ENCODE assay signal across 8 mouse cellular contexts in the genomic region with DNA sequence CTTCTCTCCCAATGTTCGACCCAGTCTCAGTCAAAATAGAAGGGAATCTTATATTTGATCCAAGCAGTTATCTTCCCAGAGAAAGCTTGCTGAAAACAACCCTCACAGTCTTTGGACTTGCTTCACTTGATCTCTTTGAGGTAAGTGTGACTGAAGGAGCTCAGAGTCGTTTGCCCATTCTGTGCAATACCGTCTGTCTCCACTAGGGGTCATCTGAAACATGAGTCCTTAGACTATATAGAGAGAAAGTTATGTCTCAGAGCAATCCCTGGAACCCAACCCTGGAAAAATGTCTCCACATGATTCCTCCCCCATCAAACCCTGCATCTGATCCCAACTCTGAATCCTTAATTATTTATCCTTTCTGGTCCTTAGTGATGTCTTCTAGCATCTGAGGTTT. TPM values are rescaled to one million over a fixed set of nuclear protein-coding genes. Genes with fewer than 3 reads are reported as not detected.
A peak's percentile ranks its signal among the peaks of the same experiment; 100 is the strongest.
DNase-seq lines count a peak whose midpoint lies in the region; ATAC-seq and TF ChIP-seq lines count a peak whose summit lies in the region.

No protein-coding gene starts in this region.

- no peak for ATAC-seq in liver, embryonic 14.5 days (ENCODE audit: insufficient read depth)

- H3K27ac ChIP-seq in thymus, adult 2 months (ENCODE audit: control insufficient read depth, insufficient read depth, low read length): no peak overlapping the region
- no peak overlapping the region for H3K27ac ChIP-seq in liver, embryonic 14.5 days

- peak; percentile 32 for DNase-seq in gastrocnemius, adult 18-20 months (ENCODE audit: low spot score)
- DNase-seq in gastrocnemius, adult 8-10 months (ENCODE audit: low spot score in 2 of 2): no peak
- peak; percentile 37 for DNase-seq in thymus, adult 2 months
- no peak for DNase-seq in thymus, adult 18-20 months
- DNase-seq in cerebellum, adult 9-10 months: peak; percentile 22
- peak; percentile 19 to 43 for DNase-seq in heart, postnatal 36 days
- DNase-seq in liver, embryonic 14.5 days (ENCODE audit: low read depth in 3 of 3, low spot score in 3 of 3): peak in 2 of 3 experiments; percentile 4 to 10
- DNase-seq in skeletal muscle tissue, adult 2 months (ENCODE audit: low read depth, low spot score): peak; percentile 18

- no peak overlapping the region for H3K9ac ChIP-seq in liver, embryonic 14.5 days (replicated peaks)

- H3K27me3 ChIP-seq in thymus, adult 2 months (ENCODE audit: control insufficient read depth, insufficient read depth, low read length): no peaks in the 10 kb centered on the region
- H3K27me3 ChIP-seq in liver, embryonic 14.5 days (ENCODE audit: control insufficient read depth, insufficient read depth, low read length): no peaks in the 10 kb centered on the region

- no peaks in the 10 kb centered on the region for H3K4me1 ChIP-seq in thymus, adult 2 months (replicated peaks; ENCODE audit: control insufficient read depth, insufficient read depth, low read length)
- H3K4me1 ChIP-seq in liver, embryonic 14.5 days (replicated peaks; ENCODE audit: control insufficient read depth in 2 of 2, insufficient read depth in 2 of 2, low read length in 1 of 2): no peaks in the 10 kb centered on the region

- TF ChIP-seq POLR2A in thymus, adult 2 months (IDR thresholded peaks at IDR 0.05; ENCODE audit: control insufficient read depth, extremely low read depth, insufficient read depth, low read length, poor library complexity): no peak

- TF ChIP-seq CTCF in thymus, adult 2 months (IDR thresholded peaks at IDR 0.05; ENCODE audit: borderline replicate concordance, control insufficient read depth, extremely low read depth, insufficient read depth, low read length, poor library complexity): no peak
- peak; percentile 70 for TF ChIP-seq CTCF in liver, embryonic 14.5 days (IDR thresholded peaks at IDR 0.05; ENCODE audit: low read depth)

- no peaks in the 10 kb centered on the region for H3K9me3 ChIP-seq in liver, embryonic 14.5 days (ENCODE audit: control insufficient read depth, low read length)

- no peak overlapping the region for H3K4me3 ChIP-seq in thymus, adult 2 months (ENCODE audit: control insufficient read depth, insufficient read depth, low read length)
- H3K4me3 ChIP-seq in liver, embryonic 14.5 days (ENCODE audit: insufficient read depth in 1 of 2, low read depth in 2 of 2, low read length in 2 of 2): no peak overlapping the region

- TF ChIP-seq EP300 in liver, embryonic 14.5 days (IDR thresholded peaks at IDR 0.05; ENCODE audit: low read depth): no peak

- WGBS in thymus, adult 2 months: 10% methylated on average over 3 of the region's 3 CpGs
- 2% methylated on average over 3 of the region's 3 CpGs for WGBS in liver, embryonic 14.5 days (ENCODE audit: insufficient replicate concordance)

- H3K4me2 ChIP-seq in liver, embryonic 14.5 days (ENCODE audit: low read depth): no peak overlapping the region

- intact Hi-C loops in heart, postnatal 36 days (cut with DNase I): loop anchor here (1.0 to 5.0 kb wide), 2 partner anchors 241 to 315 kb away; no protein-coding TSS in a partner anchor

- no peaks in the 10 kb centered on the region for H3K36me3 ChIP-seq in thymus, adult 2 months (ENCODE audit: control insufficient read depth, insufficient read depth, low read length)
- H3K36me3 ChIP-seq in liver, embryonic 14.5 days (replicated peaks; ENCODE audit: control insufficient read depth, insufficient read depth, low read depth): no peaks in the 10 kb centered on the region

RNA-seq across cellular contexts. Expression of a gene that starts 13.4 kb away (rescaled TPM):
- 1 to 10 TPM in 1 of 2 experiments, under 1 TPM in 1; 0.02 to 1.7 TPM for total RNA-seq in gastrocnemius, adult 18-20 months (2021)
- 1 to 10 TPM in 1 of 4 experiments, under 1 TPM in 1, not detected in 2; 0.02 to 2.1 TPM for total RNA-seq in gastrocnemius, adult 8-10 months (2022)
- 0.23 and 0.96 TPM in 2 replicates for polyA plus RNA-seq in thymus, adult 2 months (2012; rRNA removed)
- not detected for total RNA-seq in heart, postnatal 36 days (2021)
- polyA plus RNA-seq in liver, embryonic 14.5 days (2012; rRNA removed): 65.0 and 94.4 TPM in 2 replicates
- polyA plus RNA-seq in liver, embryonic 14.5 days (2014; fragmentation: Nextera tagmentation; extraction: Ambion mirVana): 112 and 123 TPM in 2 replicates

Comparison
In these comparisons a context has a peak if more than half of its experiments do, and no peak if none do; other contexts are left out.
1. DNase-seq: peak in gastrocnemius, adult 18-20 months (single experiment), thymus, adult 2 months (single experiment), cerebellum, adult 9-10 months (single experiment), heart, postnatal 36 days (2 of 2), liver, embryonic 14.5 days (2 of 3) and skeletal muscle tissue, adult 2 months (single experiment); none in gastrocnemius, adult 8-10 months (0 of 2) and thymus, adult 18-20 months (0 of 2).